Mouse (Mus musculus) spleen, adult 2 months (tissue): Measurements from ENCODE around the gene Tbc1d2b. TPM values are rescaled to one million over a fixed set of nuclear protein-coding genes. Genes with fewer than 3 reads are reported as not detected.

Experiments
- DNase-seq, 2 experiments: peaks; one replicate each; pipeline versions ENCODE4 v3.0.0 to v3.0.0-alpha.2; 2012 to 2021; ENCODE audit warnings: low spot score in 2 of 2, low read depth in 1 of 2
- H3K27ac ChIP-seq: fragments of 200-500 bp; 2 replicates; pipeline ENCODE4 v1.5.1; 2012; ENCODE audit warnings: low read length, inconsistent platforms; ENCODE audit not compliant: insufficient read depth
- H3K27me3 ChIP-seq: fragments of 200-500 bp; 2 replicates; pipeline ENCODE4 v1.6.1; 2012; ENCODE audit warnings: mild to moderate bottlenecking, moderate library complexity, low read length, inconsistent platforms; ENCODE audit not compliant: control insufficient read depth, insufficient read depth
- H3K36me3 ChIP-seq: fragments of 200-500 bp; 2 replicates; pipeline ENCODE4 v1.6.1; 2012; ENCODE audit warnings: mild to moderate bottlenecking, low read length, inconsistent platforms; ENCODE audit not compliant: control insufficient read depth, insufficient read depth
- H3K4me1 ChIP-seq: fragments of 200-500 bp; 2 replicates; pipeline ENCODE4 v1.6.1; 2011; ENCODE audit warnings: inconsistent platforms; ENCODE audit not compliant: control insufficient read depth, insufficient read depth, insufficient read length
- H3K4me3 ChIP-seq: fragments of 200-500 bp; 2 replicates; pipeline ENCODE4 v1.5.1; 2011; ENCODE audit warnings: mild to moderate bottlenecking, inconsistent platforms; ENCODE audit not compliant: insufficient read depth, insufficient read length; ENCODE audit errors: extremely low read depth
- CTCF ChIP-seq: fragments of 200-500 bp; IDR thresholded peaks from 2 replicates; pipeline ENCODE4 v1.5.1; 2011; ENCODE audit warnings: mild to moderate bottlenecking, inconsistent platforms; ENCODE audit not compliant: insufficient read depth, insufficient read length, insufficient replicate concordance; ENCODE audit errors: extremely low read depth
- POLR2A ChIP-seq: fragments of 200-500 bp; IDR thresholded peaks from 2 replicates; pipeline ENCODE4 v1.6.1; 2011; ENCODE audit warnings: low read depth, low read length, inconsistent platforms
- WGBS: fragments of 180-500 bp; shearing (Covaris S2); methylation state at CpG from one replicate; pipeline ENCODE4 v1.1.7; 2018; 5-methylcytosine and 5-hydroxymethylcytosine counted together
- polyA plus RNA-seq: library from polyadenylated mRNA; depleted of rRNA; stranded (reverse); fragments of >200 nt; gene quantifications from 2 replicates; pipeline ENCODE4 v1.2.3, GENCODE M21; 2012

The Tbc1d2b gene
- polyA plus RNA-seq, 1 experiment: 26.4 TPM

DNA sequence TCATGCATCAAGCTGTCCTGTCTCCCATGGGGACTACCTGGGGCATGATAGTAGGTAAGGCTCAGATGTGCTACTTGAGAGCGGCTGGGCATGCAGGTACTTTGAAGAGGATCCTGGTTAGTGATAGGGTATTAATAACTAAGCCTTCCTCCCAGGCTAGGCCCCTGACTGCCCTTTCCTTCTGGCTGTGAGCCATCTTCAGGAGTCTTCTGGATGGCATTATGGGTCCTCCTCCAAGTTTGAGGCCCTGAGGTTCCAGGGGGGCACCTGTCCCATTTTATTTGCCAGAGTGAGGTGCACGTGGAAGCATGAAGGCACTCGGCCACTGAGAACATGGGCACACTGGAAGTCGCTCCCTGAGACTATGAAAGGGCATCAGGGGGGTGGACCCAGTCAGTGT lies 70.1 kb downstream of the Tbc1d2b start:
- 92% methylated on average over 4 of the region's 4 CpGs for WGBS
- H3K4me1 ChIP-seq: peaks cover 15% of the 10 kb centered on the region; the same call in 1 of the 2 replicates
- no peak for TF ChIP-seq POLR2A
- no peak overlapping the region for H3K4me3 ChIP-seq
- H3K27ac ChIP-seq: no peak overlapping the region
- peaks cover 4% of the 10 kb centered on the region for H3K36me3 ChIP-seq
- DNase-seq: no peak
- H3K27me3 ChIP-seq: no peaks in the 10 kb centered on the region

DNA sequence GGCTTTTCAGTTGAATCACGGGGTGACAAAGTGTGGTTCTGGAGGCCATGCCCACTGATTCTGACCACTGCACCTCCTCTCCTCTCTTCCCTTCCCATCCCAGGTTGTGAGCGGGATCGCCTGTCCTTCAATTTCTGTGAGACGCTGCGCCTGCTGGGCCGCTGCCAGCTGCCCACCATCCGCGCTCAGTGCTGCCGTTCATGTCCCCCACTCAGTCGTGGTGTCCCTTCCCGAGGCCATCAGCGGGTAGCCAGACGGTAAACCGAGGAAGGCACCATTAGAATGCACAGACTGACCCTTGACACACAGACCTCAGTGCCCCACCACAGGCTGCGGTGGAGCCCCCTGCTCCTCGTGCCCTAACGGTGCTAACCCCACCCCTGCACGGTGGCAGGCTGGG lies 71.0 kb downstream of the Tbc1d2b start:
- 93% methylated on average over 18 of the region's 18 CpGs for WGBS
- TF ChIP-seq POLR2A (no peak), CTCF (no peak)
- H3K36me3 ChIP-seq: peaks cover under 1% of the 10 kb centered on the region; the same call in 1 of the 2 replicates
- no peak for DNase-seq
- H3K4me1 ChIP-seq: peaks cover 15% of the 10 kb centered on the region; the same call in 1 of the 2 replicates
- no peak overlapping the region for H3K4me3 ChIP-seq
- H3K27me3 ChIP-seq: no peaks in the 10 kb centered on the region
- H3K27ac ChIP-seq: no peak overlapping the region

DNA sequence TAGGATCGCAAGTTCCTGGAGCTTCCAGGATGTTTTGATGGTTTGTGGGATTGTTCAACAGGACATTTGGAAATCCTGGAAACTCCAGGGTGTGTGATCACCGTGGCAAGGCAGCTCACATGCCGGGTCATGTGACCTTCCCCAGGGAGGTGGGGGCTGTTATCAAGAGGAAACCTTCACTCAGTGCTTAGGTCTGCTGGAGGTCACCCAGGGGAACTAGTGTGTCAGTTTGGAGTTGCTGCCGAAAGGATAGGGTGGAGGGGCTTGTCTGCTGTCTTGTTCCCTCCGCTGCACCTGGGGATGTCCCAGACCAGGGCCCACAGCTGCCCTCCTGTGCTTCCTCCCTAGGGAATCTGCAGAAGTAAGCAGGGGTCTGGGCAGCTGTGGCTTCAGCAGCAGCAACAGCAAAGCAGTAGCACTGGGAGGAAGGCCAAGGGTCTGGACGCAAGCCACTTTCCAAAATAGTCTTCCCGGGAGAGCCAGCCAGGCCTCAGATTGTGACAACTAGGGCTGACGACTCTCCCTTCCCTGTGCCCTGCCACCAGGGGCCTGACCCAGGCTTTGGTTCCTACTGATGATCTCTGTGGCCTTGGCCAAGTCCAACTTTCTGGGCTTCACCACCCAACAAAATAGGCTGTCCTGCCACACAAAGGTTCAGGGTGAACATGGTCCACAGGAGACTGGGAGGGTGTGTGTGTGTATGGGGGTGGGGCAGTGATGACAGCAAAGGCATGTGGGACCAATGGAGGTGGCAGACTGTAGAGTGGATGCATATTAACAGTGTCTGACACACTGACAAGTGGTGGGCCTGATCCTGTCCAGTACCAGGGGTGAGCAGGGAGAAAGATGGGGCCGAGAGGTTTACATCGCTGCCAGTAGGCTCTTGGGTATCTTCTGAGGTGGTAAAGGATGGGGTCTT lies 71.8 kb downstream of the Tbc1d2b start:
- no peaks in the 10 kb centered on the region for H3K27me3 ChIP-seq
- H3K36me3 ChIP-seq: no peaks in the 10 kb centered on the region
- 0 out of 2 replicates have a peak overlapping the region, but pooled peaks have one; percentile 8 for H3K27ac ChIP-seq
- H3K4me1 ChIP-seq: peaks cover 15% of the 10 kb centered on the region; the same call in 1 of the 2 replicates
- no peak for DNase-seq
- no peak for TF ChIP-seq POLR2A
- no peak for TF ChIP-seq CTCF
- no peak overlapping the region for H3K4me3 ChIP-seq
- 39% methylated on average over 10 of the region's 10 CpGs for WGBS

DNA sequence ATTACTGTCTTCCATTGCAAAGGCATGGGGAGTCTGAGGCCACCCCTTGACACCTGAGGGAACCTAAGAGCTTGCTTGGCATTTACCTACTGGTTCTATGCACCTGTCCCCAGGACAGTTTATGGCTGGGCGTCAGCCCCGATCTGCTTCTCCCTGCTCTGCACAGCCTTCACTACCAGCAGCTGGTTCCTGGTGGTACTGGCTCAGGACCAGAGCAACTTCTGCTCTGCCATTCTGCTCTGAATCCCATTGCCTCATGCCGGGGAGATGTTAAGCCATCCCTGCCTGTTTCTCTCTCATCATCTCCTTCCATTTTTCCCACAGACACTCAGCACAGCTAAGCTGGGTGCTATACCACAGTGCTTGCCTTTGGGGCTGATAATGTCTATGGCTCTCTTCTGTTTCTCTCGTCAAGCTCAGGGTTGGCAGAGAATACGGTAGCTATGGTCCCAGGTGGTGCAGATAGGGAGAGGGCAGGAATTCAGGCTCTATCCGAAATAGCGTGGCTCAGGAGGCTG lies 72.7 kb downstream of the Tbc1d2b start:
- no peak for TF ChIP-seq CTCF
- TF ChIP-seq POLR2A: no peak
- Histone ChIP-seq H3K27me3 (no peaks in the 10 kb centered on the region), H3K27ac (0 out of 2 replicates have a peak overlapping the region, but pooled peaks have one; percentile 8), H3K4me1 (peaks cover 15% of the 10 kb centered on the region; the same call in 1 of the 2 replicates), H3K4me3 (no peak overlapping the region), H3K36me3 (no peaks in the 10 kb centered on the region)
- WGBS: 74% methylated on average over 7 of the region's 7 CpGs
- no peak for DNase-seq

DNA sequence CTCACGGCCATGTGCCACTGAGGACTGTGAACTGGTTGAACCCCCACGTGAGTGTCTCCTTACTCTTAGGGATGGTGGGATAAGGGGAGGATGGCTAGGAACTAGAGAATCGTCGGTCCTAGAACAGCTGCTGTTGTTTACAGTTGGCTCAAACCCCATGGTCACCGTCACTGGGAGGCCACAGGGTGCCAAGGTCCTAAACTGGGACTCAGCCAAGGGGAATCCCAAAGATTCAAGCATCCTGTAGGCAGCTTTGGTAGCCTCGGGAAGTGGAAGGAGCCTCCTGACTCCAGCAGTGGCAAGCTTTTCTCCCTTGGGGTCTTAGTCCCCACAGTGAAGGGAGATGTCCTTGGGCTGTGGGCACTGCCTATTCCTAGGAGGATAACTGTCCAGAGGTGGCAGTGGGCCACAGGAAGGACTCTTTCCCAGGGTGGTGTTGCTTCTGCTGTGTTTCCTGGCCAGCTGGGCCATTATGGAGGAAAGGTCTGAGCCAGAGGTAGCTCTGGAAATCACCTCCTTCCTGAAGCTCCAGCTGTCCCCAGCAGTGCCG lies 73.4 kb downstream of the Tbc1d2b start:
- Histone ChIP-seq H3K27me3 (no peaks in the 10 kb centered on the region), H3K4me1 (peaks cover 14% of the 10 kb centered on the region; the same call in 1 of the 2 replicates), H3K4me3 (no peak overlapping the region), H3K36me3 (no peaks in the 10 kb centered on the region), H3K27ac (peak overlapping the region; percentile 8; the same call in 1 of the 2 replicates)
- no peak for DNase-seq
- TF ChIP-seq CTCF (no peak), POLR2A (no peak)
- 74% methylated on average over 7 of the region's 7 CpGs for WGBS

DNA sequence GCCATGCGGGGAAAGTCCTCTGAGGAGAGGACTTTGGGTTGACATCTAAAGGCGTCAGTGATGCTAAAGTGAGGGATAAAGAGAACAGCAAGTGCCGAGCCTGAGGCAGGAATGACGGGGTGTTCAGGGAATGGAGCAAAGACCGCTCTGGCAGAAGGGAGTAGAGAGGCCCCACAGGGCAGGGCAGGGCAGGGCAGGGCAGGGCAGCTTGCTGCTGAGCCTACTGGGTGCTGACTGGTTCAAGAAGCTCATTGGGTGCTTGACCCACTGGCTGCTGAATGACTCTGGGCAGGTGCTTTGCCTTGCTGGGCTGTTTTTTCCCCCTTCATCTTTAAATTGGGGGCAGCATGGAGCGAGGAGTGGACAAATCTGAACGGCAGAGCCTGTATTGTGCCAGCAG lies 74.3 kb downstream of the Tbc1d2b start:
- no peak for DNase-seq
- peaks cover 9% of the 10 kb centered on the region; the same call in 1 of the 2 replicates for H3K4me1 ChIP-seq
- no peak for TF ChIP-seq POLR2A
- no peak for TF ChIP-seq CTCF
- H3K36me3 ChIP-seq: no peaks in the 10 kb centered on the region
- H3K27ac ChIP-seq: no peak overlapping the region
- H3K27me3 ChIP-seq: no peaks in the 10 kb centered on the region
- WGBS: 89% methylated on average over 7 of the region's 7 CpGs
- no peak overlapping the region for H3K4me3 ChIP-seq
